Mouse (Mus musculus) gastrocnemius, adult 2 months (tissue): ENCODE results near the gene Gbp7. TPM values are rescaled to one million over a fixed set of nuclear protein-coding genes. Genes with fewer than 3 reads are reported as not detected.

Experiments
- DNase-seq: peaks from one replicate; pipeline ENCODE4 v3.0.0; 2022
- H3K27ac ChIP-seq: fragments of 200-600 bp; 2 replicates; pipeline ENCODE4 v1.8.1; 2022; ENCODE audit warnings: mild to moderate bottlenecking
- H3K4me3 ChIP-seq: fragments of 200-600 bp; 2 replicates; pipeline ENCODE4 v1.8.1; 2022; ENCODE audit warnings: mild to moderate bottlenecking, moderate library complexity
- CTCF ChIP-seq: fragments of 200-600 bp; IDR thresholded peaks from 2 replicates; pipeline ENCODE4 v1.8.1; 2022; ENCODE audit warnings: antibody characterized with exemption, mild to moderate bottlenecking, moderate library complexity
- intact Hi-C: fragments of 180-260 bp; cut with DNase I; formaldehyde crosslinking; loops from one replicate; pipeline ENCODE4 v1.15.1; 2025
- long read RNA-seq, 2 experiments: library from polyadenylated mRNA; stranded (forward); transcript quantifications; one replicate each; pipeline ENCODE4 v2.0.0; 2021
- total RNA-seq, 2 experiments: library from RNA; stranded (reverse); gene quantifications; 2 replicates each; pipeline ENCODE4 v1.2.3; 2021

Gbp7 gene
- total RNA-seq, result 10 to 100 TPM in 1 of 2 experiments, 1 to 10 TPM in 1; 6.3 to 28.4 TPM
- long read RNA-seq, experiment 1, transcript Gbp7-202 (11 exons, 2,497 nt), result major isoform, 10 of 10 reads
- long read RNA-seq, experiment 1, partial matches to known transcripts, result 0 of 10 reads
- long read RNA-seq, experiment 1, other reads (novel, unspliced or antisense), result 0 of 10 reads
- long read RNA-seq, experiment 2, transcript Gbp7-202 (11 exons, 2,497 nt), result major isoform, 37 of 40 reads
- long read RNA-seq, experiment 2, partial matches to known transcripts, result 1 of 40 reads
- long read RNA-seq, experiment 2, other reads (novel, unspliced or antisense), result 2 of 40 reads

DNA sequence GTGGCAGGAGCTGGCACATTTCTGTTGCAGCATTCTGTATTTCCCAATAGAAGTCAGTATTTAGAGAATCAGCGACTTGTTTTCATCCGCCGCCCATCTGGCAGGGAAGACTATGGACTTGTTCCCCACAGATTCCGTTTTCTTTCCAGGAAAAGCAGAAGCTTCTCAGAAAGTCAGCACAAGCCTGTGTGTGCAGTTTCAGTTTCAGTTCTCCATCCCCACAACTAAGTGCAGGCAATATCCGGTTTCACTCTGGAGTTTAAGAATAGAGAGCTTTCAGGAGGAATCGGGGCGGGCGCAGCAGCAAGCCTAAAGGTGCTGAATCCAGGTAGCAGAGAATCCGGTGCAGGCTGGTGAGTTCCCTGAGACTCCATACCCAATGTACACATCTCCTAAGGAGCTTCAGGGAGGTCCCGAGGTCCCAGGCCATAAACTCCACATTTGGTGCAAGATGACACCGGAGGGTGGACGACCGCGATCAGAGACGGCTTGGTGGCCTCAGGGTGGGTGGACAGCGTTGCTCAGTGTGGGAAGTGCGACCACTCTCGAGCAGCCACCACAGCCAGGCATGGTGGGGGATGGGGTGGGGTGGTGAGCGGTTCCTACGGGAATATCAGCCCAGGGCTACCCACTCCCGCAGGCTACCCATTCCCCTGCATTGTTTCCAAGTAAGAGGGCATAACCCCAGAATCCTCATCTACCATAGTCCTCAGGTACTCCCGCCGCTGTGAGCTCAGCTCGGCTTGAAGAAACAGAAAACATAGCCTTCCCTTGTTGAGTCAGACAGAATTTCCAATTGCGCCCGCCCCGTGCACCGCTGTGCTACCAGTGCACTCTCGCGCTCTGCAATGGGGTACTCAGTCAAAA, at the start of gene Gbp7:
Gene Gbp7, plus strand, starts transcription at position 256 of the 867 bp plus-strand sequence.
- peak; percentile 65 for DNase-seq
- Histone ChIP-seq H3K4me3 (peak within 1 kb of the TSS; percentile 81), H3K27ac (peak within 1 kb of the TSS; percentile 83)
- no peak for TF ChIP-seq CTCF
- intact Hi-C loops, result no loop called here

DNA sequence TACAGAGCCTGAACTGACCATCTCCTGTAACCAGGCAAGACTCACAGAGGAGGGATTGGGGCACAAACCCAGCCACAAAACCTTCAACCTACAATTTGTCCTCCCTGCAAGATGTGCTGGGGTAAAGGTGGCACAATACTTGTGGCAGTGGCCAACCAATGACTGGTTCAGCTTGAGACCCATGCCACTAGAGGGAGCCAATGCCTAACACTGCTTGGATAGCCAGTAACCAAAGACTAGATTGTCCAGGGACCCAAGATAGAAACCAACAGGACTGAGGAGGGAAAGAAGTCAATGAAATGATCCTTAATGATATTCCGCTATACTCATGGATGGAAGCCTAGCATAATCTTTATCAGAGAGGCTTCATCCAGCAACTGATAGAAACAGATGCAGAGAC, 39.7 kb upstream of the Gbp7 start:
- intact Hi-C loops, result loop anchor here (1.0 to 2.0 kb wide), 3 partner anchors 70 to 218 kb away; partner anchors contain the start of gene Gbp3
- no peak overlapping the region for H3K4me3 ChIP-seq
- no peak overlapping the region for H3K27ac ChIP-seq
- no peak; the same call in 1 of the 2 replicates for TF ChIP-seq CTCF
- DNase-seq, result peak; percentile 77

DNA sequence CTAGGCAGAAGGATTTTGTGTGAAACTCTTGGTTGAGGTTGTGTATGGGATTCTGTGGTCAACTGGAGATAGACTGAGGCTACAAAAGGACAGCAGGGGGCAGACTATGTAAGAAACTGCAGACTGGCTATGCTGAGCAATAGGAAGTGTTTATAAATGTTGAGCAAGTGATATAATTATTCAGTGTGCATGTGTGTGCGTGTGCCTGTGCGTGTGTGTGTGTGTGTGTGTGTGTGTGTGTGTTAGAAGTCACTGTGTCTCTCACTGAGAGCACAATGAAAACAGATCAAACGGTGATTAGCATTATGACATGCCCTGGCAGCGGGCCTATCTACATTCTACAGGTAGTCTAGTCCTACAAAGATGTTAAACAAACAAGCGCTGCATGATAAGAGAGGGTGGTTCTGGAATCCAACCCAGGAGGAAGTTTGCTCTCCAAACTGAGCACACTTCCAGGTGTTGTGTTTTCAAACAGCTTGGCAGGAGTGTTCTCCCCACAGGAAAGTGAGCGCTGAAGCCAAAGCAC, 36.5 kb upstream of the Gbp7 start, which contains the start of gene Gbp5:
Gene Gbp5, plus strand, starts transcription at position 443 of the 526 bp plus-strand sequence.
- intact Hi-C loops, result loop anchor here (2.0 kb wide), 1 partner anchor 129 kb away; no protein-coding TSS in a partner anchor
- Histone ChIP-seq H3K27ac (peak within 1 kb of the TSS; percentile 87), H3K4me3 (no peak within 1 kb of the TSS)
- peak; percentile 72 for DNase-seq
- TF ChIP-seq CTCF, result peak; percentile 75

DNA sequence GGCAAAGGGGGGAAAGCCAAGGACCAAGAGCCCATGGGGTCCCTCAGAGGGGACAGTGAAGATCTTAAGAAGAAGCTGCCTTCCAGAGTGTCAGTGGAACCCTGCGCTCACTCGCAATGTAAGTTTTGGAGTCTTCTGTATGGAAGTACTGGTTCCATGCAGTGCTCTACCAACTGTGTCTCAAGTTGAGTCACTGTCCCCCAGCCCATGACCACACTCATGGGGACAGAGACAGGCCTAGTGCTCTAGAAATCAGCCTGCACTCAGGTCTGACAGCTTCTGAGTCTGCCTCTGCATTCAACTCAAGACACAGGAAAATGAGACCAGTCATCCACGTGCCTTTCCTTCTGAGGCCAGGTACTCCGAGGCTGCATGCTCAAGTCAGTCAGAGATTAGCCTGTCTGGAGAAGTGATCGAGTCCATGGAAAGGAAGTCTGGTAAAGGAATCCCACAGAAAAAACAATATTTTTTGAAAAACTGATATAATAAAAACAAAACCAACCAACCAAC, 34.9 kb upstream of the Gbp7 start:
- Histone ChIP-seq H3K27ac (peak overlapping the region; percentile 87), H3K4me3 (no peak overlapping the region)
- TF ChIP-seq CTCF, result no peak
- DNase-seq, result no peak
- intact Hi-C loops, result no loop called here

DNA sequence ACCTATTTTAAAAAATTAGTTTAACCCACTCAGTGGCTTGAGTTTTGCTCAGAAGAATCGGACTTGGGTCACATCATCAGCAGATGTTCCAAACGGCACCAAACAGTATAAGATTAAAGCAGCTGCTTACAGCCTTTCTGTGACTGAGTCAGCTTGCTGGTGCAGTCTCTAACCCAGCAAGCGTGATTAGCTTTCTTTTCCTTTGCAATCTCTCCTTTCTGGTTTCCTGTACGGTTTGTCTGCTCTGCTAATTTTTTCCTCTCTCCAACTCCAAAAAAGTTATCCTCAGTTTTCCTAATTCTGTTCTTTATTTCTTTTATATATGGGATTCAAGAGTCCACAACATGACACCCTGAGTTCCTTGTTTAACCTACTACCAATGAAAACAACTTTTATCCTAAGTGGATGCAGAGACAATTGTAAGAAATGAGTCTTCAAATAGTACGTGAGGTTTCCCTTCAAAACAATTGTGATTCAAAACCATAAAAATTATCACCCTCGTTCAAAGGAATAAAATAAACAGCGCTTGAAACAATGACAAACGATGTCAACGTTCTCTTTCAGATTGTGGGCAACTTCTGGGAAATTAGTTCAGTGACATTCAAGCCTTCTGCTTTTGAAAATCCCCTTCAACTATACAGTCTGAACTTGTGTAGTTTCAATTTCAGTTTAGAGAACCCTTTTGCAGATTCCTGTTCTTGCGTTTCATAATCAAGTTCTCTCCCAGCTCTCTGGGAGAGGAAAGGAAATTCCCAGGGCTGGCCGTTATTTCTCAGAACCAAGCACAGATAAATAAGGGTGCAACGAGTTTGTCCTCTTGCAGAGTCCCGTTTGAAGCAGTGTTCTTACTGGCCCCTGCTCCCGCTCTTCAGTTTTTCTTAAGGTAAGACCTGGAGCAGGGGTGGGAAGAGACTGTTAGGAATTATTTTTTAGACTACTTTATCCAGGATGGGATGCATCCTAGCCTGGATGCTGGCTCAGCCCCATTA, 33.7 kb upstream of the Gbp7 start:
- intact Hi-C loops, result no loop called here
- H3K4me3 ChIP-seq, result peak overlapping the region; percentile 71
- TF ChIP-seq CTCF, result no peak
- peak overlapping the region; percentile 87 for H3K27ac ChIP-seq
- no peak for DNase-seq

DNA sequence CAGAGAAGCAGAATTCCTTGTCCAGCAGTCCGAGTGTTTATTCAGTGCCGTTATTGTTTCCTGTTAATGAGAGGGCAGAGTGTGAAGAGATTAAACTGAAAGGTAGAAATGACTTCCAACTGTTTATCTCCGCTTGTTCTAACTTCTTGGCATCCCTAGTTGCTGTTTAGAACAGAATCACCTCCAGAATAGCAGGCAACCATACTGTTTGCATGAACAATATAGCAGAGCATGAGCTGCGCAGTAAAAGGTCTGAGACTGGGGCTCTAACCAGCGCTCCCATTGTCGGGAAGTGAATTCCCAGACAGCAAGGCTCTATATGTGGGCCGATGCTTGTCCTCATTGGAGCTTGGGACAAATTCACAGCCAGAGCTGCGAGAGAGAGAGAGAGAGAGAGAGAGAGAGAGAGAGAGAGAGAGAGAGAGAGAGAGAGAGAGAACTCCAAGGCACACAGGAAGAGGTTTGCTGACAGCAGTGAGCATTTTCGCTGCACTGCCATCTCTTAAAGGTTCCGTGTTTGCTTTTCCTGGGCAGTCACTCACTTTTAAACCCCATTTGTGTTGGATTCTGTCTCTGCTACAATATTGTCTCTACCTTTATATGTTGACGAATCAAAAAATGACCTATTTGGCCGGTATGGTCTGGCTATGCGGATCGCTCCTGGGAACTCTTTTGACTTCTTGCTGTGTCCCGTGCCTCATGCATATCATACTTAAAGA, 32.9 kb upstream of the Gbp7 start:
- no peak for TF ChIP-seq CTCF
- intact Hi-C loops, result no loop called here
- no peak for DNase-seq
- peak overlapping the region; percentile 87 for H3K27ac ChIP-seq
- peak overlapping the region; percentile 71 for H3K4me3 ChIP-seq

DNA sequence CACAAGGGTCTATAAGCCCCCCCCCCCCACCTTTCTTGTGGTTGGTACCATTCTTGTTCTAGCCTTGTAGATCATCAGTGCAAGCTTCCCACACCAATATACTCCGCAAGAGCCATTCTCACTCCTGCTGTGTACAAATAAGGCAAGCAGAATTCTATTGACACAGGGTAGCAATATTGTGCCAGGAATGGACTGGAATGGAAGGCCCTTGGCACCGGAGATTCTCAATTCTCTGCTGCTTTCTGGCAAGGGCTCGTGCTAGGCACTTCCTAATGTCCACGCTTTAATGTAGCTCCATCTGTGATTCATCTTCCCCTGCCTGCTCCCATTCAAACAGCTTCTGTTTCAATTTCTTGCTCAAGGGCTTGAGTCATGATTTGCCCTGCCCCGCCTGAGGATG, 31.2 kb upstream of the Gbp7 start:
- TF ChIP-seq CTCF, result no peak
- Histone ChIP-seq H3K4me3 (peak overlapping the region; percentile 16), H3K27ac (peak overlapping the region; percentile 28)
- DNase-seq, result no peak
- intact Hi-C loops, result no loop called here

DNA sequence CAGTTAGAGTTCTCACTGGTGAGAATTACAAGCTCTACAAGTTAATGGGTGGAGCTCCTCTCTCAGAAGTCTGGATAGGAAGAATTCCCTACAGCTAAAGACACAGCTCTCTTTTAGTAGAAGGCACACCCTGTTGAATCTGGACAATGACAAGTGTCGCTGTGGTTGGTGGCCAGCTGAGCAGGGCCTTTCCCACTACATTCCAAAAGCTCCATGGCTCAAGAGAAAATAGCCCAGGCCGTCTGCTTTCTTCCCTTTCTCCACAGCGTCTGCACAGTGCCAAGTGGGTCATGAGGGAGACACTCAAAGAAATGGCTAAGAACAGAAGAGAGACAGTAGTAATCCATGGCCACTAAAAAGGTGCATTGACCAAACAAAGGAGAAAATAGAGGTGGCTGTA, 2.0 kb upstream of the Gbp7 start:
- H3K27ac ChIP-seq, result no peak overlapping the region
- TF ChIP-seq CTCF, result no peak
- intact Hi-C loops, result no loop called here
- H3K4me3 ChIP-seq, result no peak overlapping the region
- DNase-seq, result no peak

DNA sequence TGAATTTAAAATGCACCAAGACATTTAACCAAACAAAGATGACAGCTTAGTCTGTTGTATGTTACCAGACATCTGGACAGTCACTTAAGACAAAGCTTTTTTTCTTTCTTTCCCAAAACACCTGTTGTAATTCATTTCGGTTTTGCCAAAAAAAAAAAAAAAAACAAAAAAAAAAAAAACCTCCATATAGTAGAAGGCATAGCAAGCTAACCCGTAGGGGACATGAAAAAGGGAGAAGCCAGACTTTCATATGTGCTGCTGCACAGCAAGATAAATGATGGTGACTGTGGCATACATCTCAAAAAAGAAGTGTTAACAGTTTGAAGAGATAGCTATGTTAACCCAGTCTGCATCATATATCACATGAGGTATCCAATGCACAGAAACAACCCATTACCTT, 545 bp upstream of the Gbp7 start:
- intact Hi-C loops, result no loop called here
- TF ChIP-seq CTCF, result no peak
- Histone ChIP-seq H3K4me3 (peak overlapping the region; percentile 81), H3K27ac (peak overlapping the region; percentile 83)
- DNase-seq, result no peak

DNA sequence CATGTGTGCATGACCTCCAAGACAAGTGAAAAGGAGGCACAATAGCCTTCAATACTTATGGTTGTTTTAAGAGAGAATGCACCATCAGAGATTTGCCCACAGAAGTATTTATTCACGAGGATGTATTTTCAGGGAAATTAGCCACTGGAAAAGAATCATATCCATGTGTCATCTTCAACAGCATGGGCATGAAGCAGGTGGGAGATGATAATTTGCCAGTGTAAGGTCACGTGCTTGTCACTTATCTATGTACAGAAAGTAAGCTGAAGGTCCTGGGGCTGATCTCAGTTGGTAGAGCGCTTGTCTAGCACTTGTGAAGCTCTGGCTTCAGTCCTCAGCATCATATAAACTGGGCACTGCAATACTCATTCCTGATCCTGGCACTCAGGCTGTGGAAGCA, 1.5 kb downstream of the Gbp7 start:
- Histone ChIP-seq H3K27ac (no peak overlapping the region), H3K4me3 (peak overlapping the region; percentile 81)
- no peak for DNase-seq
- TF ChIP-seq CTCF, result no peak
- intact Hi-C loops, result no loop called here

DNA sequence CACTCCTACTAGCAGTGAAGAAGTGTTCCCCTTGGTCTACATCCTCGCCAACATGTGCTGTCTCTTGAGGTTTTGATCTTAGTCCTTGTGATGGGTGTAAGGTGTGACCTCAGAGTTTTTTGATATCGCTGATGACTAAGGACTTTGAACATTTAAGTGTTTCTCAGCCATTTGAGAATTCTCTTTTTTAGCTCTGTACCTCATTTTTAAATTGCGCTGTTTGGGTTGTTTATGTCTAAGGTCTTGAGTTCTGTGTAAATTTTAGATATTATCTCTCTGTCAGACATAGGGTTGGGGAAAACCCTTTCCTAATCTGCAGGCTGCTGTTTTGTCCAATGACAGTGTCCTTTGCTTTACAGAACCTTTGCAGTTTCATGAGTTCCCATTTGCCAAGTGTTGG, 3.0 kb downstream of the Gbp7 start:
- intact Hi-C loops, result no loop called here
- no peak for DNase-seq
- no peak overlapping the region for H3K27ac ChIP-seq
- TF ChIP-seq CTCF, result no peak
- H3K4me3 ChIP-seq, result no peak overlapping the region
